Mouse (Mus musculus): ENCODE results near the gene Tcl1.
"Not testable (repeated sequence)": the region's sequence is repeated elsewhere in the genome, so short reads cannot be mapped to it uniquely, and the experiment has no call there.

The Tcl1 gene

GRCm38 (mm10) chr12:105222601-105223319, at the start of gene Tcl1:
Gene Tcl1 (minus strand): TSS chr12:105222793.
- no peak for DNase-seq (ENCODE audit: low read depth, low spot score)

- DNase-seq (ENCODE audit: low read depth, low spot score), result no peak
These were observed 48.7 kb upstream of the Tcl1 start for GRCm38 (mm10) chr12:105271016-105271965.

- DNase-seq (ENCODE audit: low read depth, low spot score), result no peak
These were observed 44.5 kb upstream of the Tcl1 start for GRCm38 (mm10) chr12:105267076-105267475.

GRCm38 (mm10) chr12:105266096-105266495, 43.5 kb upstream of the Tcl1 start:
- DNase-seq (ENCODE audit: low read depth, low spot score), result no peak

GRCm38 (mm10) chr12:105259221-105259620, 36.6 kb upstream of the Tcl1 start:
- DNase-seq (ENCODE audit: low read depth, low spot score), result no peak

- no peak for DNase-seq (ENCODE audit: low read depth, low spot score)
These were observed 36.2 kb upstream of the Tcl1 start for GRCm38 (mm10) chr12:105258787-105259186.

- DNase-seq (ENCODE audit: low read depth, low spot score), result no peak
These were observed 31.2 kb upstream of the Tcl1 start for GRCm38 (mm10) chr12:105253796-105254195.

GRCm38 (mm10) chr12:105248763-105249233, 26.2 kb upstream of the Tcl1 start:
- DNase-seq (ENCODE audit: low read depth, low spot score), result no peak

GRCm38 (mm10) chr12:105239060-105239459, 16.5 kb upstream of the Tcl1 start:
- DNase-seq (ENCODE audit: low read depth, low spot score), result no peak

GRCm38 (mm10) chr12:105235091-105235490, 12.5 kb upstream of the Tcl1 start:
- DNase-seq (ENCODE audit: low read depth, low spot score), result no peak

GRCm38 (mm10) chr12:105234362-105234761, 11.8 kb upstream of the Tcl1 start:
- no peak for DNase-seq (ENCODE audit: low read depth, low spot score)

GRCm38 (mm10) chr12:105224621-105225320, 2.2 kb upstream of the Tcl1 start:
- no peak for DNase-seq (ENCODE audit: low read depth, low spot score)

GRCm38 (mm10) chr12:105217101-105217760, 5.4 kb downstream of the Tcl1 start:
- no peak for DNase-seq (ENCODE audit: low read depth, low spot score)

GRCm38 (mm10) chr12:105209231-105209630, 13.4 kb downstream of the Tcl1 start:
- DNase-seq (ENCODE audit: low read depth, low spot score), result no peak

- no peak for DNase-seq (ENCODE audit: low read depth, low spot score)
These were observed 14.2 kb downstream of the Tcl1 start for GRCm38 (mm10) chr12:105208441-105208840.

GRCm38 (mm10) chr12:105207071-105207470, 15.5 kb downstream of the Tcl1 start:
- no peak for DNase-seq (ENCODE audit: low read depth, low spot score)

- DNase-seq (ENCODE audit: low read depth, low spot score), result not testable (repeated sequence)
These were observed 20.9 kb downstream of the Tcl1 start, which contains the start of gene Tcl1b4 for GRCm38 (mm10) chr12:105201657-105202056. Gene Tcl1b4 (plus strand): TSS chr12:105201957.

- DNase-seq (ENCODE audit: low read depth, low spot score), result not testable (repeated sequence)
These were observed 22.7 kb downstream of the Tcl1 start for GRCm38 (mm10) chr12:105199684-105200497.

GRCm38 (mm10) chr12:105190743-105191142, 31.9 kb downstream of the Tcl1 start, which contains the start of gene Tcl1b3:
Gene Tcl1b3 (plus strand): TSS chr12:105191043.
- not testable (repeated sequence) for DNase-seq (ENCODE audit: low read depth, low spot score)

- not testable (repeated sequence) for DNase-seq (ENCODE audit: low read depth, low spot score)
These were observed 33.6 kb downstream of the Tcl1 start for GRCm38 (mm10) chr12:105188980-105189379.
